Mouse (Mus musculus) kidney, postnatal 25 days (tissue): ENCODE data around the gene Opcml.

Experiments
- DNase-seq, 2 experiments: peaks; one replicate each; pipeline ENCODE4 v3.0.0; 2021; ENCODE audit warnings: mixed read lengths in 2 of 2

Opcml gene

DNA sequence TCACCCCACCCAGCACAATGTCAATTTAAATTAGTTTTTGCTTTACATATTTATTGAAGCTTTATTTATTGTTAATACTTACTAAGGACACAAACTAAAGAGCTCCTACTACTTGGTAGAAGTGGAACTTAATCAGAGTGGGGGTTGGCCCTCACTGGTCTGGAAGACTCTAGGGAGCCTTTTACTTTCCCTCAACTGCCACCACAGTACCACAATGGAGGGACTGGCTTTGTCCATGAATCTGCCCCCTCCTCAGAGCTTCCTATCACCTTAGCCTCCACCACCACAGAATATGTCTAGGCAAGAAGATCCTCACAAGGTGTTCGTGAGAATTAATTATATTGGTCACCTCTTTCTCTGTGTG lies 465.3 kb downstream of the Opcml start:
- DNase-seq, result no peak

DNA sequence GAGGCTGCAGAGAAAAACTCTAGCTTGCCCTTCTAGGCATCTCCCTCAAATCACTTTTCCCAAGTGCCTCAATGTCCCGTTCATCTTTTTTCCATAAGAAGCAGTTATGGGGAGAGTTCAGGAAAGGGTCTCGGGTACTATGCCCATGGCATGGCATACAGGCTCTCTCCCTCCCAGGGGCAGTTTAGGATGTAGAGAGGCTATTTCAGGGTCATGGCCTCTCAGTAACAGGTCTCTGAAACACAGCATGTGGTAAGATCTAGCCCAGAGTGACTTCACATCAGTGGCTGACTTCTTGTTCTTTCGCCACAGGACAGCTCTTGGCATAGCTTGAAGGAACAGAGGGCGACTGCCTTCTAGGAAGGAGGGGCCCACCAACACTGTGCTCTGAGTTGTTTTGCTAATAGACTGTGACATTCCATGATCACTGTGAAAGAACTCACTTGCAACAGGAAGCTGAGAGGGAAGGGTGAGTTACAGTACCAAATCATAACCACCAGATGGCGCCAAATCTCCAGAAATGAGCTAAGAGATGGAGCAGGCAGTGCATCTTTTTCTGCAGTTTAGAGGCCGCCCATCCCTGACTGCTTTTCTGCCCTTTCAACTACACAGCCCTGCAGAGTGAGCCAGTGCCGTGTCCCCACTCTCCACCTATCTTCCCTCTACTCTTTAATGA lies 470.6 kb downstream of the Opcml start:
- peak; percentile 42 to 69 for DNase-seq

DNA sequence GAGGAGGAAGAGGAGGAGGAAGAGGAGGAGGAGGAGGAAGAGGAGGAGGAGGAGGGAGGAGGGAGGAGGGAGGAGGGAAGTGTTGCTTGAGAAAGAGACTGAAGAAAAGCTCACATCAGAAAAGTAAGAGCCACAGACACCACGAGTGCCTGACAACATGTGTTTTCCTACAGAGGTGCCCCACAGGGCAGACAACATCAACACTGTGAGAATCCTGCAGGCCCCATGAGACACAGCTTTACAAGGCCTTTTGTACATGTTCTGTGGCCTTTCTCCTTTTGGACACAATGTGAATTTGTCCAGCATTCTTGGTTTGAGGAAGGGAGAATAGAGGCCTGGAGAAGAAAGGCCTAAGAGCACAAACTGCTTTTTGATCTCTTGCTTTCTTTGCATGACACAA lies 471.4 kb downstream of the Opcml start:
- no peak for DNase-seq

DNA sequence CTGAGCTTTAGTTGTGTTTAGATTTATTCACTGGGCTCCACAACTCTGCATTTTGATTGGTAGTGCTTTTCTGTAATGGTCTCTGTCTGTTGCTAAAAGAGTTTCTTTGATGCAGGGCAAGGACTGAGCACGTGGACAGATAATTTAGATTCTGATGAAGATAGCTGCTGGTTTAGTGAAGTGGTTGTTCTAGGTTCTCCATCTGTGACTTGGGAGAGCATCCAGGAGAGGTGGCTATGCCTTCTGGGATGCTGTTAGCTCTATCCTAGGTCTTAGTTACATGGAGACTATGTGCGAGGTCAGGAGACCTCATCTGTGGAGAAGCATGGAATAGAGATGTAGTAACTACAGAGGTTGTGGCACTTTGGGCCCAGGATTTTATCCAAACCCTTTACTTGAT lies 472.3 kb downstream of the Opcml start:
- DNase-seq, result no peak

DNA sequence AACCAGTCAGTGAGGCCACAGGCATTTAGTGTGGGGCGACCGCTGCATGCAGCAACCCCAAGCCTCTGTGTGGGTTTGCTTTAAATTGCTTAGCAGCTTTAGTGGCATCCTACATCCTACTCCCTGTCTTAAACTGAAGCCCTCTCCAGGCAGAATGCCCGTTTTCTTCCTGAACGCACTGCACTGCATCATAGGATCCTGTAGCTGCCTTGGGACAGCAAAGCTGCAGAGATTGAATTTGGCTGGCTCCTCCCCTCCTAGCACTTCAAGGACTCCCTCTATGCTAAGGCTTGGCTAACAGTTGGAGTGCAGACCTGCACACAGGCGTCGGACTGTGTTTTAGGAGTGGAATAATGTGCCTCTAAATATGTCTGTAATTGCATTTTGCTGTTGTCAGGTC lies 474.2 kb downstream of the Opcml start:
- DNase-seq, result no peak

DNA sequence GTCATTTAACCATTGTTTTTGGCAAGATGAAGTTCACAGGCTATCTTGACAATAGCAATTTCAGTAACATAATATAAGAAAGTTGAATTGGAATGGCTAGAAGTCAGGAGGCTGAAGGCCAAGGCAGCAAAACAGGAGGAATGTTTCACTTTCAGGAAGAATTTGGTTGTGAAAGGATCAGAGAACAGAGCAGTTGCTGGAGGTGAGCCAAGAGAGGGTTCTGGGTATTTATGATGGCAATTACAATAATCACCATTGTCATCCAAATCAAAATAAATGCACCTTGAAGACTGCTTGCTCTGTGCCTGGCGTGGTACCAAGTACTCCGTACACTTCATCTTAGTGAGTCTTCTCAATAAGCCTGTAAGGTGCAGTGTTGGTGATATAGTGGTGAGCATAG lies 483.2 kb downstream of the Opcml start:
- DNase-seq, result no peak

DNA sequence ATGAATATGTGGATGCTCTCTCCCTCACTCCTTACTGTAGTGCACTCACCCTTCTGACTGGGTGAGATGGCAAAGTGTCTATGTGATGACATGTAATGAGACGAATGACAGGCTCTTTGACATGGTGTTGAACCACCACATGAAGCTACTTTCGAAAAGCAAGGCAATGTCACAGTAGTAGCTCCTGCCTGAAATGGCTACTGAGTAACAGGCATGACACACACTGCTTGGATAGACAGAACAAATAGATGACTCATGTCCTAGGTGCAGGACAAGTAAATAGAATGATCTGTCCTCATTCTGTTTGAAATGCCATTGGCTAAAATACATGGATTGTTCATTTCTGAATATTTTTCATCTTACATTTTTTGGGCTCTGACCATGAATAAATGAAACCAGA lies 488.0 kb downstream of the Opcml start:
- no peak for DNase-seq

DNA sequence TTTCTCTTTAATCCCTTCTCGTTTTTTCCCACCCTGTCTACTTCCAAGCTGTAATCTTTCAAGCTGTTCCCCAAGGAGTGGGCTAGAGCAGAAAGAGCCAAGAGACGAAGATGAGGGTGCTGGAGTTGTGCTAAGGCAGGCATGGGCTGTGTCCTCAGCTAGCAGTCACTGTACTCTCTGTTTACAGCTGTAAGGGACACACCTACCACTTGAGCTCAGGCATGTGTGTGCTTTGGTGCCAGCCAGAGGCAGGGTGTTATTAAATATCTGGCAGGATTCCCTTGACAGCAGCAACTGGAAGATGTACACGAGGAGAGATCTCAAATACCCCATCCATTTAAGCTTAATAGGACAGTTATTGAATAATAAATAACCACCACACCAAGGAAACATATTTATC lies 490.4 kb downstream of the Opcml start:
- no peak for DNase-seq

DNA sequence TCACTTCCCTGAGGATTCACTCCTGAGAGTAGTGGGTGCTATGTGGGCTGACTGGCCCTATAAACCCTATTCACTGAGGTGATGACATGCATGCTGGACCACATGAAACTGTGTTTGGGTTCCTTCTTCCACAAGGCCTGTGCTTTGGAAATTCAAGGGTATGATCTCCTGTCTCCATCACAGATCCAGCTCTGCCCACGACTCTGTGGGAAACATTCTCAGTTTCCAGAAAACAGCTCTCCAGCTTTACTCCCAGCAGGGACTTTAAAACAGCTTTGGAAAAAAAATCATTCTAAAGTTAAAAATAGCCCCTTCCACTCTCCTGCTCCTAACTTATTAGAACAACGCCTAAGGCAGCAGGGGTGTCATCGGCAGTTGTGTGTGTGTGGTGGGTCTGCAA lies 491.0 kb downstream of the Opcml start:
- no peak for DNase-seq

DNA sequence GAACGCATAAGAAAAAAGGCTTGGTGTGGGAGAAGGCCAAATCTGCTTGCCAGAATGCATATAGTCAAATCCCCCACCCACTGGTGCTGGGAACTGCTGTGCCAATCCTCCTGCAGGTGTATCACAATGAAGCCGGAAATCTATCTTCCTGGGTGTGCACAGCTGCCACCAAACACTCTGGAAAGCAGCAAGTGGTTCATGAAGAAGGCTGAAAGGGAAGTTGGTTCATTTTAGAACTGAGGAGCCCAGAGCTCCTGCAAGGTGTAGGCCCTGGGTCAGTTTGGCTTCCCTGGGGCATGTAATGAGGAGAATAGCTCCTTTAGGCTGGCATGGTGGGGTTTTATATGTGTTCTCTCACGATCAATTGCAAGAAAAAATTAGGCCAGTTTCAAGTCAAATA lies 494.4 kb downstream of the Opcml start:
- no peak for DNase-seq

DNA sequence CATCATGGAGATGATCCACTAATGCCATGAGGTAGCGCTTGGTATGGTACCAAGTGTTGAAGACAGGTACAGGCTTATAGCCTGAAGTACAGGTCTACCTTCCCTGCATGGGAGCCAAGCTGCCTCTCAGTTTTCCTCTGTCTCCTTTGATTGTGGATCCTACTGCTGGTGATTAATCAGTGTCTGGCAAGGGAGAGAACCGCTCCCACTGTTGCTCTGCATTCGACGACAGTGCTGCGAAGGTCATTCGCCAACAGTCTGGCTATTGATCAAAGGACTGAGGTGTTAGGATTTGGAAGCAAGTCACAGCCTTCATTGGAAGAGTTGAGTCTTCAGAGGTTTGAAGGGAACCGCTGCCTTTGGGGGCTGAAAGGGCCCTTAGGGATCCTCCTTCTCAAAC lies 495.8 kb downstream of the Opcml start:
- DNase-seq, result no peak

DNA sequence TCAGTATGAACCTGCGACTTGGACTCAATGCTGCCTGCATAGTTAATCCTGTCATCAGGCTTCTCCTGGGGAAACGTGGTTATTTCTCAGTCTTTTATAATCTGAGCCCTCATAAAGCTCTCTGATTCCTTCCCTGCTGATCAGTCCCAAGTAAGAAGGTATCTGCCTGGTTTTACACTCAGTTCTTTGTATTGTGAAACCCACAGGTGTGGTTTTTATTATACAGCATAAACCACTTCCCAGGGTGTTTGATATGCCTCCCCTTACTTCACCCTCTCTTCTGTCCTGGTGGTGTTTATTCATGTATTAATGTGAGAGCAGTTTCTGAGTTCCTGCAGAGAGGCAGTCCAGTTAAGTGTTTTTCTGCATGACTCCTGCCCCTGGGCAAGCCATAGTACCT lies 496.9 kb downstream of the Opcml start:
- DNase-seq, result no peak

DNA sequence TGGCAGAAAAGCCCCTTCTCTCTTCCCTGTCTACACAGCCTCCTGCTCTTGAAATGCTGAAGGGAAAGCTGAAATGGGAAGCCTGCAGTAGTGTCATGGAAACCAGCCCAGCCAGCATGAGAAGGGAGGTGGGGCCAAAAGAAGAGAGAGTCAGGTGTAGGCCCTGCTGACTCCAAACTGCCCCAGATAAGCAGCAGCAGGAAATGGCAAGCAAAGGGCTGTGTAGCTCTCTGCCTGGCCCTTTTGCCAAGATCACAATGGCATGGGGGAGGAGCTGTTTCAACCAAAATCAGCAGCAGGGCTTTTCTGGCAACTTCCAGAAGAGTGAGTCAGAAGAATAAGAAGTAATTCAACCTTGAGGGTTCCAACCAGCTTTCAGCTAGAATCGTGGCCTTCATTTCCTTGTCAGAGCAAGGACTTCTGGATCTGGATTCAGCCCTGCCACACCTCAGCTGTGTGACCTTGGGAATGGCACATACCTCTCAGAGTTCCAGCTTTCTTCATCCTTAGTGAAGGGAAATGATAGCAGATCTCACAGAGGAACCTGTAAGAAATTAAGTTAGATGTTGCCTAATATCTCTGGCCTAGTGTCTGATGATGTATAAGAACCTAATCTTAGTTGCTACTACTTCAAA lies 499.2 kb downstream of the Opcml start:
- DNase-seq, result no peak

DNA sequence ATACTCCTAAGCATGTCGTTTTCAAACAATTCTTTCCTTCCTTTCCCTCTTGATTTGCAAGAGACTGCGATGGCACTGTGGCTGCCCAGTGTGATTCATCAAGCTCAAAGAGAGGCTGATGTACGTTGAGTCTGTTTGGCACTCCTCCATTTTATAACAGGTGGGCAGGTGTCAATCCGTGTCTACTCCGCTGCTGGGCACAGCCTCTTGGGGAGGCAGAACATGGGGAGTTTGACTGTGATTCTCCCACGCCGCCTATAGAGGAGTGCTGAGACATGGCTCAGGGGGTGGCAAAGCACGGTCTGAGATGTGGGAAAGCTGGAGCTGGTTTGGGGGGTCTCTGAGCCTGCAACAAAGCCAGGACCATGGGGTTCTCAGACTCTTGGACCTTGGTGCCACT lies 513.1 kb downstream of the Opcml start:
- DNase-seq, result no peak

DNA sequence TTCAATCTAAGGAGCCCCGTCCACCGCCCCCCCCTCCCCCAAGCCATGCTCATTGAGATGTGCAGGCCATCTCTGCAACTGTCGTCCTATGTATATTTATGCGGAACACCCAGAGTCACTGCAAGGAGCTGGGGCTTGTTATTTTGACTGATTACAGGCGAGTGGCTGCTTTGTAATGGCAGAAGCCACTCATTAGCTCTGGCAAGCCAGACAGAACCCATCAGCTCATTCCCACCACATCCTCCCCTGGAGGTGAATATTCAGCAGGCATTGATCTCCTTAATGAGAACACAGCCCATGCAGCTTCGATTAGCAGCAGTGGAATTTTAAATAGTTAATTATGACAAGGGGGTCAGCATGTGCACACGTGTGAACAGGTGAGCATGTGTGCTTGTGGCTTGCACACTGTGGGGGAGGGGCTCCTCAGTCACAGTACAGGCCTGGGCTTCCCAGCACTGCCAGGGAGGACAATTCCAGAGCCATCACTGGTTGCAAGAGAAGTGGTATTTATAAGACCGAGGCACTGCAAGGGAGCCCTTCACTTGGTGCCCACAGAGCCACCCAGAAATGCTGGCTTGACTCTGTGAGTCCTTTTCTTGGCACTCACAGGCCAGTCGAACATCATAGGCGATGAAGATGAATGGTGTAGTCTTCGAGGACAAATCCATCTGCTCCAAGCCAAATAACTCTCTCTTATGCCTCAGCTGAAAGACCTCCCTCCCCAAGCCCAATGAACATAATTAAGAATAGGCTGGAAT lies 516.0 kb downstream of the Opcml start:
- DNase-seq, result peak in 1 of 2 experiments; percentile 28

DNA sequence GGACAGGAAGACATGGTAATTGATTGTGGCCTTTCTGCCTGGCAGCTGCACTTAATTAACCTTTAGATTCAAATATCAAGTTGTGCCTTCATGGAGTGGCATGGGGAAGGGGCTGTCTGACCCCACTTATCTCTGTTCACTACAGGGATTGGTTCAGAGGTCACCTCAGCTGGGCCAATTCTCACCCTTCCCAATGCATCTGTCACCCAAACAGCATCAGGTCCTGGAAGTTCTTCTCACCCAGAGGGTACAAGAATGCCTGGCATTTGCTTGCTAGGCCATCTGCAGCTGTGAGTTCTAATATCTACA lies 516.5 kb downstream of the Opcml start:
- no peak for DNase-seq

DNA sequence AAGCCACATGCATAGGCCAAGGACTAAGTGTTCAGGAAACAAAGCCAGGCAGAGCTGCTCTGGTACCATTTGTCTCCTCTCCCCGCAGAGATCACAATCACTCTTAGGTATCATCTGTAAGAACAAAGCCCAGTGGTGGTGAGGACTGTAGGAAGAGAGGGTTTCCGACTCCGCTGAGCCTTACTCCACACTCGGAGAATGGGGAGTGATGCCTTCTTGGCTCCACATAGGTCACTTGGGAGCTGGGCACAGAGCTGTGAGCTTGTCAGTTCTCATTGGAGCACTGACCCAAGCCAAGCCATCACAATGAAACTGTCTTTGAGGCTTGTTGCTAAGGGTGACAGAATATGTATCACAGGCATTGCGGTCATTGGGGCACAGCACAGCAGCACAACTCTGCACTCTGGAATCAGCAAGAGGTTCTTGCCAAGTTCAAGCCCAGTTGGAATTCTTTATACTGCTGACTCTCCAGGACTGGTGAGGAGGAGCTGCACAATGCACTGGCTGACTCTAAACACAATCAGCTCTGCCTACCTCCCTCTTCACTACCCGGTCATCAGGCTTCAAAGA lies 517.0 kb downstream of the Opcml start:
- no peak for DNase-seq

DNA sequence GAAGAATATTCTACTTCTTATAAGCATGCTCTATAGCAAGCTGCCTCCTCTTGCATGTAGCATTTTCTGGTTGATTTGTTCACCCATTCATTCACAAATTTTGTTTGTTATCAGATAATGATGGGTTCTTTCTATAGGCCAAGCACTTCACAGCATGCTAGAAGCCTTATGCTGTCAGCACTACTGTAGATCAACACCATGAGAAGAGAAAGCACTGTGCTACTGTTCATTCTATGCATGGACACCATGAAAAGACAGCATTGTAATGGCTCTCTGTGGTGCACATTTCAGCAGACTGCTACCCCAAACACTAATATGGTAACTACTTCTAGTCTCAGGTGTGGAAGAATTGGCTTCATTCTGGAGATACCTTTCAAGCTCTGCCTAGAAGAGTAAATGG lies 527.3 kb downstream of the Opcml start:
- DNase-seq, result no peak

DNA sequence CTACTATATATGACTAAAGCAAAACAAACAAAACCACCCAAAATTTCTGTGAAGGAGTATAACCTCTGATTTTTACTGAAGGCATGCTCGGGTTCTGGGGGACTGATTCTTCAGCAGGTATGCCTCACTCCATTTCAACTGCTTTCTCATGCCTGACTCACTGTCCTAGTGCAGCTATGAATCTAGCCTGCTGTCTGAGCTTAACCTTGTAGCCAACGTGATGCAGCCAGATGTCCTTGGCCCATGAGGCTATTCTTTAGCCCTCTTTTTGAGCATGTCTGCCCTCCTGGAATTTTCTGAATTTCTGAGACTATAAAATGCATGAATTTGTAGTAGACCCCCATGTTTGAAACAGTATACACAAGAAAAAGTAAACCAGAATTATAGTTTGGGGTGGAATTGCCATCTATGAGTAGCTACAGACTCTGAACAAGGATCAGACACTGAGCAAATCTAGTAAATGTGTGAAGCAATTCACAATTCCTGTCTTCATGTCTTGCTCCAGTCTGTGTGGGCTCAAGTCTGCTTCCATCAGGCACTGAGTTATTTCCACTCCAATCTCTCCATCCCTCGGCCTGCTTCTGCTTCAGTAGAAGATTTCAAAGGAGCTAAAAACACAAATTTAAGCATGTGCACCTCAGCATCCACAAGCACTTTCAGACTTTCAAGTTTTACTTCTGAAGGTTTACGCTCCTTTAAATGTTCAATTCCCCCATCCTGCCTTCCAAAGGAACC lies 528.6 kb downstream of the Opcml start:
- DNase-seq, result no peak

DNA sequence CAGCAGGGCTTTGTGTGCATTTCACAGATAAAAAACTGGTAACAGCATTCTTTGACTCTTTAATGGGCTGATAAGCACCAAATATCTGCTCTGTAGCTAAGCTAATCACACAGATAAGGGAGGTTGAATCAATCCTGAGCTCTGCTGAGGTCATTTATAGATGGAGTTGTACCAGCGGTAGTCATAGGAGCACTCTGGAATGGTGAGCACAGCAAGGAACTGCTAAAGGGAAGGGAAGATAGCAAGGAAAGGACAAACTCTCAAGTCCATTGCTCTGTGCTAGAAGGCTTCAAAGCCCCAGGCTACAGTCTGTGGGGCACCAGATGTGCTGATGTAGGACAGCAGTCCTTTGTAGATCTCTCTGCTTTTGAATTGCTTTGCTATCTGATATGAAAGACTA lies 529.2 kb downstream of the Opcml start:
- DNase-seq, result no peak

DNA sequence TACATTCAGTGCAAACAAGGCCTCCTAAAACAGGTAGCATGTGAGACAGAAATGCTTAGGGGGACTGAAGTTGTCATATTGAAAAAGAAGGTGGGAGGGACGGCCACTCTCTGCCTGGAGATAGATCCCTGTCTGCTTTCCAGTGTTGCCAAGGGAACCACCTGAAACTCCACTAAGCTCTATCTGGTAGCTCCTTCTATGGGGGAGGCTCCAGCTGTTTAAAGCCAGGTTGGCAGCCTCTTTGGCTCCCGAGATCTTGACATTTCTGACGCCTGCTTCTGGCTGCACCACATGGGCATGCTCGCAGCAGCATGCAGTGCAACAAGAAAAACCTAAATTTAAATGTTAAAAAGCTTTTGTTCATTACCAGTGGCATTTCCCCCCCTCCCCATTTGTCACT lies 537.4 kb downstream of the Opcml start:
- DNase-seq, result no peak

DNA sequence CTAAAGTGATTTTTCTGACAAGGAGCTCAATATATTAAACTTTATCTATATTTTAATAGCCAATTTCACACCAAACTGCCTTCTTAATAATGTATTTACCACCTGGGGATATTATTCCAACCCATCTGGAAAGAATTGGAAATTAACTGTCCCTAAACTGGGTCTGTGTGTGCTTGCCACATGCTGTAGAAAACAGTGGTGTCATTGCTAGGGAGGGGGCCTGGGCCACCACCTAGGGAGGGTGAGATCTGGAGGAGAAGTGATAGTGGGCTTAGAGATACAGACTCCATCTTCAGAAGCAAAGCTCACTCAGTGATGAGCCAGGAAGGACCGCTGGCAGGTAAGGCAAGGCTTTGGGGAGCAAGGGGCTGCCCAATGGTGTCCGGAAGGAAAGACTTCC lies 537.9 kb downstream of the Opcml start:
- DNase-seq, result no peak

DNA sequence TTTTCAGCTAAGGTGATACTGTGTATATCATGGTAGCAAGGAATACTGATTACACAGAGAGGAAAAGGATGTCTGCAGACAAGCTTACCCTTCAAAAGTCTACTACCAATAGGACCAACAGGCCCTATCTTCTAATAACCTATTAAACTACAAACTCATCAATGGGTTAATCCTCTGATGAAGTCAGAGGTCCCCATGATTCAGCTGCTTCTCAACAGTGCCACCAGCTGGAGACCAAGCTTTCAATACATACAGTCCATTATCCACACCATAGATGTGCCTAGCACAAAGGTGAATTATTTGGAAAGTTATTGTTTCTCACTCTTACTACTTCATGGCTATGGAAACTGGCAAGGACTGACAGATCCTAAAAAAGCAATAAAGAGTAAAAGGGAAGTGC lies 538.9 kb downstream of the Opcml start:
- DNase-seq, result no peak
